Mouse (Mus musculus) midbrain, embryonic 12.5 days (tissue): ENCODE results near the gene Ptar1. TPM values are rescaled to one million over a fixed set of nuclear protein-coding genes. Genes with fewer than 3 reads are reported as not detected.
A peak's percentile ranks its signal among the peaks of the same experiment; 100 is the strongest.
"Not testable (repeated sequence)": the region's sequence is repeated elsewhere in the genome, so short reads cannot be mapped to it uniquely, and the experiment has no call there.

Experiments used
- ATAC-seq: fragments of 200-750 bp; cut with Nextera tagmentation; 2 replicates; pipeline ENCODE4 v1.8.0; 2017; ENCODE audit warnings: low read depth, moderate TSS enrichment, moderate library complexity; ENCODE audit not compliant: low FRiP score
- H3K27ac ChIP-seq: fragments of 300-500 bp; sonication (generic); replicated peaks from 2 replicates; pipeline ENCODE4 v1.5.1; 2016; ENCODE audit warnings: mild to moderate bottlenecking
- H3K27me3 ChIP-seq: fragments of 300-500 bp; sonication (generic); 2 replicates; pipeline ENCODE4 v1.6.1; 2016; ENCODE audit warnings: mild to moderate bottlenecking
- H3K36me3 ChIP-seq: fragments of 300-500 bp; sonication (generic); 2 replicates; pipeline ENCODE4 v1.6.1; 2016
- H3K4me1 ChIP-seq: fragments of 300-500 bp; sonication (generic); 2 replicates; pipeline ENCODE4 v1.6.1; 2016
- H3K4me2 ChIP-seq: fragments of 300-500 bp; sonication (generic); replicated peaks from 2 replicates; pipeline ENCODE4 v1.6.1; 2016; ENCODE audit warnings: mild to moderate bottlenecking, moderate library complexity
- H3K4me3 ChIP-seq: fragments of 300-500 bp; sonication (generic); 2 replicates; pipeline ENCODE4 v1.5.1; 2016; ENCODE audit warnings: mild to moderate bottlenecking
- H3K9ac ChIP-seq: fragments of 300-500 bp; sonication (generic); replicated peaks from 2 replicates; pipeline ENCODE4 v1.6.1; 2016; ENCODE audit warnings: mild to moderate bottlenecking, moderate library complexity
- H3K9me3 ChIP-seq: fragments of 300-500 bp; sonication (generic); 2 replicates; pipeline ENCODE4 v1.6.1; 2016; ENCODE audit warnings: mild to moderate bottlenecking
- WGBS: fragments of 180-500 bp; shearing (Covaris S2); methylation state at CpG from one replicate; pipeline ENCODE4 v1.1.7; 2016; 5-methylcytosine and 5-hydroxymethylcytosine counted together
- polyA plus RNA-seq: library from polyadenylated mRNA; unstranded; fragments of >200 nt; fragmentation: Nextera tagmentation; extraction: Ambion mirVana; gene quantifications from 2 replicates; pipeline ENCODE4 v1.2.1, GENCODE M21; 2016

Ptar1 gene
- polyA plus RNA-seq, result 8.7 and 9.1 TPM in 2 replicates

GRCm38 (mm10) chr19:23687296-23688021 lies at the start of gene Ptar1:
TSS of gene Ptar1 (plus strand) at chr19:23687429.
- peak; percentile 94 for ATAC-seq
- H3K4me2 ChIP-seq, result peak within 1 kb of the TSS; percentile 66
- peaks cover 15% of the 10 kb centered on the region for H3K4me1 ChIP-seq
- no peaks in the 10 kb centered on the region for H3K9me3 ChIP-seq
- under 1% methylated on average over 93 of the region's 93 CpGs for WGBS
- peak within 1 kb of the TSS; percentile 95 for H3K27ac ChIP-seq
- H3K9ac ChIP-seq, result peak within 1 kb of the TSS; percentile 86
- no peaks in the 10 kb centered on the region for H3K27me3 ChIP-seq
- H3K4me3 ChIP-seq, result peak within 1 kb of the TSS; percentile 87
- H3K36me3 ChIP-seq, result no peaks in the 10 kb centered on the region

- H3K9me3 ChIP-seq, result no peaks in the 10 kb centered on the region
- H3K27me3 ChIP-seq, result no peaks in the 10 kb centered on the region
- no peak overlapping the region for H3K9ac ChIP-seq
- no peak overlapping the region for H3K27ac ChIP-seq
- no peak overlapping the region for H3K4me3 ChIP-seq
- H3K36me3 ChIP-seq, result no peaks in the 10 kb centered on the region
- H3K4me1 ChIP-seq, result no peaks in the 10 kb centered on the region
- 87% methylated on average over 5 of the region's 5 CpGs for WGBS
- ATAC-seq, result no peak
- H3K4me2 ChIP-seq, result no peak overlapping the region
Observed at GRCm38 (mm10) chr19:23643819-23644218, 43.4 kb upstream of the Ptar1 start.

- H3K4me1 ChIP-seq, result no peaks in the 10 kb centered on the region
- no peak overlapping the region for H3K27ac ChIP-seq
- no peak overlapping the region for H3K4me2 ChIP-seq
- no peaks in the 10 kb centered on the region for H3K36me3 ChIP-seq
- no peaks in the 10 kb centered on the region for H3K9me3 ChIP-seq
- WGBS, result 76% methylated on average over 7 of the region's 7 CpGs
- no peak for ATAC-seq
- no peak overlapping the region for H3K9ac ChIP-seq
- H3K27me3 ChIP-seq, result no peaks in the 10 kb centered on the region
- no peak overlapping the region for H3K4me3 ChIP-seq
Observed at GRCm38 (mm10) chr19:23645347-23645746, 41.9 kb upstream of the Ptar1 start.

- Histone ChIP-seq H3K27me3 (no peaks in the 10 kb centered on the region), H3K27ac (no peak overlapping the region), H3K9me3 (no peaks in the 10 kb centered on the region), H3K36me3 (no peaks in the 10 kb centered on the region), H3K4me1 (no peaks in the 10 kb centered on the region), H3K4me2 (no peak overlapping the region), H3K4me3 (no peak overlapping the region), H3K9ac (no peak overlapping the region)
- no peak for ATAC-seq
- 94% methylated on average over 7 of the region's 7 CpGs for WGBS
Observed at GRCm38 (mm10) chr19:23647308-23647707, 39.9 kb upstream of the Ptar1 start.

- Histone ChIP-seq H3K4me3 (0 out of 2 replicates have a peak within 1 kb of the TSS, but pooled peaks have one; percentile 4), H3K9ac (no peak within 1 kb of the TSS), H3K27ac (no peak within 1 kb of the TSS), H3K4me1 (no peaks in the 10 kb centered on the region), H3K27me3 (no peaks in the 10 kb centered on the region), H3K9me3 (no peaks in the 10 kb centered on the region), H3K4me2 (peak within 1 kb of the TSS; percentile 42), H3K36me3 (no peaks in the 10 kb centered on the region)
- WGBS, result 2% methylated on average over 13 of the region's 13 CpGs
- ATAC-seq, result peak; percentile 90
Observed at GRCm38 (mm10) chr19:23652644-23653043, 34.6 kb upstream of the Ptar1 start, which contains the start of gene 1700028P14Rik. TSS of gene 1700028P14Rik (minus strand) at chr19:23652812.

GRCm38 (mm10) chr19:23653154-23653553 lies 34.1 kb upstream of the Ptar1 start:
- H3K4me2 ChIP-seq, result 0 out of 2 replicates have a peak overlapping the region, but pooled peaks have one; percentile 42
- 92% methylated on average over 5 of the region's 5 CpGs for WGBS
- 0 out of 2 replicates have a peak, but pooled peaks have one; percentile 9 for ATAC-seq

GRCm38 (mm10) chr19:23657261-23657932 lies 29.8 kb upstream of the Ptar1 start:
- Histone ChIP-seq H3K9ac (no peak overlapping the region), H3K9me3 (no peaks in the 10 kb centered on the region), H3K27me3 (no peaks in the 10 kb centered on the region), H3K4me2 (no peak overlapping the region), H3K36me3 (no peaks in the 10 kb centered on the region), H3K4me3 (no peak overlapping the region), H3K4me1 (no peaks in the 10 kb centered on the region), H3K27ac (no peak overlapping the region)
- no peak for ATAC-seq
- 69% methylated on average over 12 of the region's 12 CpGs for WGBS

More at GRCm38 (mm10) chr19:23653154-23653553, 34.1 kb upstream of the Ptar1 start:
- no peaks in the 10 kb centered on the region for H3K9me3 ChIP-seq
- no peaks in the 10 kb centered on the region for H3K36me3 ChIP-seq
- no peak overlapping the region for H3K9ac ChIP-seq
- H3K4me3 ChIP-seq, result no peak overlapping the region
- no peaks in the 10 kb centered on the region for H3K4me1 ChIP-seq
- no peak overlapping the region for H3K27ac ChIP-seq
- no peaks in the 10 kb centered on the region for H3K27me3 ChIP-seq

GRCm38 (mm10) chr19:23658350-23658749 lies 28.9 kb upstream of the Ptar1 start:
- WGBS, result 88% methylated on average over 4 of the region's 4 CpGs
- Histone ChIP-seq H3K27me3 (no peaks in the 10 kb centered on the region), H3K9ac (no peak overlapping the region), H3K4me3 (no peak overlapping the region), H3K9me3 (no peaks in the 10 kb centered on the region), H3K4me2 (no peak overlapping the region), H3K4me1 (no peaks in the 10 kb centered on the region), H3K36me3 (no peaks in the 10 kb centered on the region), H3K27ac (no peak overlapping the region)
- ATAC-seq, result no peak

GRCm38 (mm10) chr19:23664083-23664482 lies 23.1 kb upstream of the Ptar1 start:
- H3K27ac ChIP-seq, result no peak overlapping the region
- H3K9ac ChIP-seq, result no peak overlapping the region
- H3K27me3 ChIP-seq, result no peaks in the 10 kb centered on the region
- ATAC-seq, result no peak
- H3K36me3 ChIP-seq, result no peaks in the 10 kb centered on the region
- H3K4me1 ChIP-seq, result no peaks in the 10 kb centered on the region
- no peaks in the 10 kb centered on the region for H3K9me3 ChIP-seq
- H3K4me3 ChIP-seq, result no peak overlapping the region
- 82% methylated on average over 7 of the region's 7 CpGs for WGBS
- H3K4me2 ChIP-seq, result no peak overlapping the region

GRCm38 (mm10) chr19:23668142-23668655 lies 19.0 kb upstream of the Ptar1 start:
- no peak overlapping the region for H3K9ac ChIP-seq
- WGBS, result 56% methylated on average over 6 of the region's 6 CpGs
- H3K4me1 ChIP-seq, result no peaks in the 10 kb centered on the region
- H3K4me2 ChIP-seq, result no peak overlapping the region
- ATAC-seq, result peak; percentile 44; the same call in 1 of the 2 replicates
- no peak overlapping the region for H3K27ac ChIP-seq
- no peak overlapping the region for H3K4me3 ChIP-seq
- H3K36me3 ChIP-seq, result no peaks in the 10 kb centered on the region
- H3K9me3 ChIP-seq, result no peaks in the 10 kb centered on the region
- H3K27me3 ChIP-seq, result no peaks in the 10 kb centered on the region

GRCm38 (mm10) chr19:23673021-23673420 lies 14.2 kb upstream of the Ptar1 start:
- Histone ChIP-seq H3K36me3 (no peaks in the 10 kb centered on the region), H3K27ac (no peak overlapping the region), H3K9ac (no peak overlapping the region), H3K4me2 (no peak overlapping the region), H3K27me3 (no peaks in the 10 kb centered on the region), H3K4me1 (no peaks in the 10 kb centered on the region), H3K9me3 (no peaks in the 10 kb centered on the region), H3K4me3 (no peak overlapping the region)
- no peak for ATAC-seq
- WGBS, result 62% methylated on average over 2 of the region's 2 CpGs

GRCm38 (mm10) chr19:23675656-23676055 lies 11.6 kb upstream of the Ptar1 start:
- ATAC-seq, H3K9me3 ChIP-seq, H3K9ac ChIP-seq, H3K27ac ChIP-seq, H3K4me2 ChIP-seq, H3K27me3 ChIP-seq, H3K36me3 ChIP-seq, H3K4me1 ChIP-seq, H3K4me3 ChIP-seq: not testable (repeated sequence)
- WGBS, result 94% methylated on average over 8 of the region's 8 CpGs
